Mouse (Mus musculus) thymus, adult 2 months (tissue): ENCODE results near the gene Drp2.

ENCODE experiments used
- CTCF ChIP-seq: fragments of 200-500 bp; IDR thresholded peaks from 2 replicates; pipeline ENCODE4 v1.5.1; 2012; ENCODE audit warnings: mild to moderate bottlenecking, control low read depth, low read length, moderate library complexity, borderline replicate concordance; ENCODE audit not compliant: control insufficient read depth, poor library complexity, insufficient read depth; ENCODE audit errors: extremely low read depth
- POLR2A ChIP-seq: fragments of 200-500 bp; IDR thresholded peaks from 2 replicates; pipeline ENCODE4 v1.6.1; 2012; ENCODE audit warnings: mild to moderate bottlenecking, low read length, control low read depth, moderate library complexity; ENCODE audit not compliant: control insufficient read depth, poor library complexity, insufficient read depth; ENCODE audit errors: extremely low read depth

GRCm38 (mm10) chrX:134425798-134426197 lies 21.4 kb downstream of the Drp2 start:
- TF ChIP-seq CTCF (no peak), POLR2A (no peak)
